Mouse (Mus musculus): ENCODE measurements around the gene Insl6.

Gene Insl6

DNA sequence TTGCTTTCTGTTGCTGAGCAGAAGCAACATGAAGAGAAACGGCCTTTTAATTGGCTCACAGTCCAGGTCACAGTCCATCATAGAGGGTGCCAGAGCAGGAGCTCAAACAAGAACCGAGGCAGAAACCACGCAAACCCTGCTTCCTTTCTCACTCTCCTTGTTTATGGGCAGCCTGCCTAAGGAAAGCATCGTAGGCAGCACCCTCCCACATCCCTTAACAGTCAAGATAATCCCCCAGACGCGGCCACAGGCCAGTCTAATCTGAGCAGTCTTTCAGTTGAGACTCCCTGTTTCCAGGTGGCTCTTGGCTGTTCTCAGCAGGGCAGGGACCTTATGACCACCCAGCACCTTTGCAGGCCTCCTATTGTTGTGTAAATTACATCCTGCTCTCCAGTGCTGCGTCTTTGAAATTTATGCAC lies 39.7 kb downstream of the Insl6 start:
- DNase-seq: no peak

DNA sequence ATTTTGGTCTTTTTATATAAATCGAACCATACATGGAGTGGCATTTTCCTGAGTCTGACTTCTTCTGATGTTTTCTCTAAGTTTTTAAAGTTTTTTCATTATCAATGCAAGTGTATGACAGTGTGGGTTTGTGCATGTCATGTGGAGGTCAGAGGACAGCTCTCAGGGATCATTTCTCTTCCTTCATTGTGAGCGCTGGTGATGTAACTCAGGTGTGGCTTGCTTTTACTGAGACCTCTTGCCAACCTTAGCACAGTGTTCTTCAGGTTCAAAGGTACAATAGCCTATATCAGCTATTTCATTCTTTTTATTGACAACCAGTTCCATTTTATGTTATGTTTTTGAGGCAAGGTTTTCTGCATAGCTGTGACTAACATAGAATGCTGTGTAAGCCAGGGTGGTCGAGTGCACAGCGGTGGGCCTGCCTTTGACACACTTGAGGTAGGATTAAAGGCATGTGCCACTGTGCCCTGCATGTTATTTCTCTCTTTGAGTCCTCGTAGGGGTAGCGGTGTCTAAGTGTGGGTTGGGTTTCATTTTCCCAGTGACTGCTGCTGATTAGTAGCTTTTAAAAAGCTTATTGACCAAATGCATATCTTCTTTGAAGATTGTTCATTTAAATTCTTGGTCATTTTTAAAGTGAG lies 46.1 kb downstream of the Insl6 start:
- DNase-seq: no peak

DNA sequence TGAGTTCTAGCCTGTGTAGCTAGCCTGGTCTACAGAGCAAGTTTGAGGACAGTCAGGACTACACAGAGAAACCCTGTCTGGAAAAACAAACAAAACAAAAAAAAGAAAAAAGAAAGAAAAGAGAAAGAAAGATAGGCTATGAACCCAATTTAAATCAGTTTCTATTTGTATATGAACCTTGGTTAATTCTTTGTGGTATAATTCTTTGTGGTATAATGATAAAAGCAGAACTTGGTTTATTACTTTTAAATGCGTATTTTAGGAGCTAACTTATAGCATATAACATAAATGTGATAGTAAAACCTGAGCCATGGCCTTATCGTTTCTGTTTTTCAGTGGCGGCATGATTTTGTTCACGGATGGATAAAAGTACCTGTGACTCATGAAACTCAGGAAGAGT lies 48.7 kb downstream of the Insl6 start:
- DNase-seq: no peak

DNA sequence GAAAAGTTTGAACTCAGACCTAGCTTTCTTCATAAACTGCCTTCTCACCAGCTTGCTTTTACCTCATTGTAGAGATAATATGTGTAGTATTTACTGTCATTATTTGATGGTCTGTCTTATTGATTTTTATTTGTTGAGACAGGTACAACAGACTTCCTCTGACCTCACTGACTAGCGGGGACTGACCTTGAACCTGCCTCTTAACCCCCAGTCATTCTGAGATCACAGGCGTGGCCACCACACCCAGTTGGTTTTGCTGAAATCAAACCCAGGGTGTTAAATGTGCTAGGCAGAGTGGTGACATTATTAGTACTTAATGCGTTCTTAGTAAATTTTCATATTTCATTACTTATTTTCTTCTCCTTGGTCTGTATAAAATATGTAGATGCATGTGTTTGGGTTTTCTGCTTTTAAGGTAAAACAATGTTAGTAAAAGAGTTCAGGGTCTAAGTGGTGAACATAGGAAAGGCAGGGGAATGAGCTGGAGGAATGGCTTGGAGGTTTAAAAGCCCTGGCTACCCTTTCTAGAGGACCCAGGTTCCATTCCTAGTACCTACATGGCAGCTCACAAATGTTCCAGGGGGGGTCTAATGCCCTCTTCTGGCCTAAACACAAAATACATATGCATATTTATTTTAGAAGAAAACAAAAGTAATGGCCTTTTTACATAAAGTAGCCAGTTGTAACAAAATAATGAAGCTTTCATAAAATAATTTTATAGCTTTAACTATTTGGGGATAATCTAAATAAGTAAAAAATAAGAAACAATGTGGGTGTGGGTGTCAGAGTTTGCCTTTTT lies 52.9 kb downstream of the Insl6 start:
- no peak for DNase-seq

Data from kidney, postnatal 4 days (tissue).